Mouse (Mus musculus): ENCODE data around the gene Smarca1. TPM values are rescaled to one million over a fixed set of nuclear protein-coding genes. Genes with fewer than 3 reads are reported as not detected.

Gene Smarca1
- polyA plus RNA-seq, 1 experiment from 2014 or later: 23.2 TPM

GRCm38 (mm10) chrX:47835835-47836195 lies 57.0 kb downstream of the Smarca1 start:
- ATAC-seq (ENCODE audit: insufficient read depth, low FRiP score, low TSS enrichment) (no peak), DNase-seq (ENCODE audit: low spot score) (no peak)
- no peaks in the 10 kb centered on the region for H3K9me3 ChIP-seq (ENCODE audit: control insufficient read depth, low read length)
- no peaks in the 10 kb centered on the region for H3K4me1 ChIP-seq (ENCODE audit: control insufficient read depth, insufficient read depth, low read length)
- H3K36me3 ChIP-seq (ENCODE audit: control insufficient read depth, insufficient read depth, low read length): no peaks in the 10 kb centered on the region
- no peak overlapping the region for H3K9ac ChIP-seq (ENCODE audit: low read length)
- no peak overlapping the region for H3K27ac ChIP-seq (ENCODE audit: low read depth, low read length)
- H3K4me2 ChIP-seq (ENCODE audit: low read depth): no peak overlapping the region
- H3K27me3 ChIP-seq (ENCODE audit: control insufficient read depth, insufficient read depth, low read length): no peaks in the 10 kb centered on the region
- H3K4me3 ChIP-seq (ENCODE audit: low read depth, low read length): no peak overlapping the region
- 68% methylated on average over 1 of the region's 1 CpGs for WGBS

GRCm38 (mm10) chrX:47835098-47835834 lies 57.5 kb downstream of the Smarca1 start:
- Histone ChIP-seq H3K27me3 (ENCODE audit: control insufficient read depth, insufficient read depth, low read length) (no peaks in the 10 kb centered on the region), H3K4me3 (ENCODE audit: low read depth, low read length) (no peak overlapping the region)

GRCm38 (mm10) chrX:47833431-47833830 lies 59.3 kb downstream of the Smarca1 start:
- H3K4me3 ChIP-seq (ENCODE audit: low read depth, low read length): no peak overlapping the region

More at GRCm38 (mm10) chrX:47835098-47835834, 57.5 kb downstream of the Smarca1 start:
- no peak overlapping the region for H3K9ac ChIP-seq (ENCODE audit: low read length)
- H3K9me3 ChIP-seq (ENCODE audit: control insufficient read depth, low read length): no peaks in the 10 kb centered on the region
- no peaks in the 10 kb centered on the region for H3K36me3 ChIP-seq (ENCODE audit: control insufficient read depth, insufficient read depth, low read length)
- no peaks in the 10 kb centered on the region for H3K4me1 ChIP-seq (ENCODE audit: control insufficient read depth, insufficient read depth, low read length)
- 66% methylated on average over 6 of the region's 6 CpGs for WGBS
- DNase-seq (ENCODE audit: low spot score) (no peak), ATAC-seq (ENCODE audit: insufficient read depth, low FRiP score, low TSS enrichment) (no peak)
- no peak overlapping the region for H3K27ac ChIP-seq (ENCODE audit: low read depth, low read length)
- H3K4me2 ChIP-seq (ENCODE audit: low read depth): no peak overlapping the region

GRCm38 (mm10) chrX:47820566-47820965 lies 72.2 kb downstream of the Smarca1 start:
- no peaks in the 10 kb centered on the region for H3K27me3 ChIP-seq (ENCODE audit: control insufficient read depth, insufficient read depth, low read length)
- whole genome bisulfite sequencing: 85% methylated on average over 2 of the region's 2 CpGs
- H3K4me2 ChIP-seq (ENCODE audit: low read depth): no peak overlapping the region
- no peak overlapping the region for H3K4me3 ChIP-seq (ENCODE audit: low read depth, low read length)
- ATAC-seq (ENCODE audit: insufficient read depth, low FRiP score, low TSS enrichment) (no peak), DNase-seq (ENCODE audit: low spot score) (no peak)
- no peaks in the 10 kb centered on the region for H3K4me1 ChIP-seq (ENCODE audit: control insufficient read depth, insufficient read depth, low read length)
- no peak overlapping the region for H3K27ac ChIP-seq (ENCODE audit: low read depth, low read length)
- no peaks in the 10 kb centered on the region for H3K36me3 ChIP-seq (ENCODE audit: control insufficient read depth, insufficient read depth, low read length)
- H3K9ac ChIP-seq (ENCODE audit: low read length): no peak overlapping the region
- H3K9me3 ChIP-seq (ENCODE audit: control insufficient read depth, low read length): no peaks in the 10 kb centered on the region

More at GRCm38 (mm10) chrX:47833431-47833830, 59.3 kb downstream of the Smarca1 start:
- 80% methylated on average over 2 of the region's 2 CpGs for WGBS
- H3K36me3 ChIP-seq (ENCODE audit: control insufficient read depth, insufficient read depth, low read length): no peaks in the 10 kb centered on the region
- ATAC-seq (ENCODE audit: insufficient read depth, low FRiP score, low TSS enrichment): no peak
- no peaks in the 10 kb centered on the region for H3K4me1 ChIP-seq (ENCODE audit: control insufficient read depth, insufficient read depth, low read length)
- H3K27ac ChIP-seq (ENCODE audit: low read depth, low read length): no peak overlapping the region
- no peak overlapping the region for H3K9ac ChIP-seq (ENCODE audit: low read length)
- no peaks in the 10 kb centered on the region for H3K9me3 ChIP-seq (ENCODE audit: control insufficient read depth, low read length)
- no peak for DNase-seq (ENCODE audit: low spot score)
- no peaks in the 10 kb centered on the region for H3K27me3 ChIP-seq (ENCODE audit: control insufficient read depth, insufficient read depth, low read length)
- no peak overlapping the region for H3K4me2 ChIP-seq (ENCODE audit: low read depth)

- no peak overlapping the region for H3K4me2 ChIP-seq (ENCODE audit: low read depth)
- ATAC-seq (ENCODE audit: insufficient read depth, low FRiP score, low TSS enrichment) (no peak), DNase-seq (ENCODE audit: low spot score) (no peak)
- no peak overlapping the region for H3K27ac ChIP-seq (ENCODE audit: low read depth, low read length)
- H3K4me3 ChIP-seq (ENCODE audit: low read depth, low read length): no peak overlapping the region
- no peak overlapping the region for H3K9ac ChIP-seq (ENCODE audit: low read length)
- no peaks in the 10 kb centered on the region for H3K4me1 ChIP-seq (ENCODE audit: control insufficient read depth, insufficient read depth, low read length)
- H3K36me3 ChIP-seq (ENCODE audit: control insufficient read depth, insufficient read depth, low read length): no peaks in the 10 kb centered on the region
- H3K9me3 ChIP-seq (ENCODE audit: control insufficient read depth, low read length): no peaks in the 10 kb centered on the region
- no peaks in the 10 kb centered on the region for H3K27me3 ChIP-seq (ENCODE audit: control insufficient read depth, insufficient read depth, low read length)
- WGBS: 77% methylated on average over 2 of the region's 2 CpGs
These were observed 84.1 kb downstream of the Smarca1 start for GRCm38 (mm10) chrX:47808717-47809116.

- no peaks in the 10 kb centered on the region for H3K9me3 ChIP-seq (ENCODE audit: control insufficient read depth, low read length)
- H3K4me1 ChIP-seq (ENCODE audit: control insufficient read depth, insufficient read depth, low read length): no peaks in the 10 kb centered on the region
- H3K9ac ChIP-seq (ENCODE audit: low read length): no peak overlapping the region
- H3K27me3 ChIP-seq (ENCODE audit: control insufficient read depth, insufficient read depth, low read length): no peaks in the 10 kb centered on the region
- no peak overlapping the region for H3K4me2 ChIP-seq (ENCODE audit: low read depth)
- H3K4me3 ChIP-seq (ENCODE audit: low read depth, low read length): no peak overlapping the region
- DNase-seq (ENCODE audit: low spot score) (no peak), ATAC-seq (ENCODE audit: insufficient read depth, low FRiP score, low TSS enrichment) (no peak)
- H3K36me3 ChIP-seq (ENCODE audit: control insufficient read depth, insufficient read depth, low read length): no peaks in the 10 kb centered on the region
- WGBS: 90% methylated on average over 1 of the region's 1 CpGs
- no peak overlapping the region for H3K27ac ChIP-seq (ENCODE audit: low read depth, low read length)
These were observed 128.3 kb downstream of the Smarca1 start for GRCm38 (mm10) chrX:47764440-47764839.

- Histone ChIP-seq H3K4me3 (ENCODE audit: low read depth, low read length) (no peak overlapping the region), H3K9ac (ENCODE audit: low read length) (no peak overlapping the region), H3K4me2 (ENCODE audit: low read depth) (no peak overlapping the region), H3K36me3 (ENCODE audit: control insufficient read depth, insufficient read depth, low read length) (no peaks in the 10 kb centered on the region), H3K27ac (ENCODE audit: low read depth, low read length) (no peak overlapping the region), H3K27me3 (ENCODE audit: control insufficient read depth, insufficient read depth, low read length) (no peaks in the 10 kb centered on the region), H3K9me3 (ENCODE audit: control insufficient read depth, low read length) (no peaks in the 10 kb centered on the region), H3K4me1 (ENCODE audit: control insufficient read depth, insufficient read depth, low read length) (no peaks in the 10 kb centered on the region)
- ATAC-seq (ENCODE audit: insufficient read depth, low FRiP score, low TSS enrichment): no peak
- 60% methylated on average over 1 of the region's 1 CpGs for WGBS
- no peak for DNase-seq (ENCODE audit: low spot score)
These were observed 132.6 kb downstream of the Smarca1 start for GRCm38 (mm10) chrX:47760212-47760611.

Other genes with a start within 250 kb of the Smarca1 start
- gene Ocrl, start 19.4 kb upstream of the Smarca1 start, polyA plus RNA-seq (2014; fragmentation: Nextera tagmentation; extraction: Ambion mirVana): 19.5 and 20.8 TPM in 2 replicates
- gene Apln, start 141.9 kb upstream of the Smarca1 start, polyA plus RNA-seq (2014; fragmentation: Nextera tagmentation; extraction: Ambion mirVana): 2.4 and 2.6 TPM in 2 replicates
- 1.1 and 1.4 TPM in 2 replicates for gene Xpnpep2, start 215.8 kb upstream of the Smarca1 start, polyA plus RNA-seq (2014; fragmentation: Nextera tagmentation; extraction: Ambion mirVana)